Mouse (Mus musculus): ENCODE measurements around the gene 1700018F24Rik.
"Not testable (repeated sequence)": the region's sequence is repeated elsewhere in the genome, so short reads cannot be mapped to it uniquely, and the experiment has no call there.

DNA sequence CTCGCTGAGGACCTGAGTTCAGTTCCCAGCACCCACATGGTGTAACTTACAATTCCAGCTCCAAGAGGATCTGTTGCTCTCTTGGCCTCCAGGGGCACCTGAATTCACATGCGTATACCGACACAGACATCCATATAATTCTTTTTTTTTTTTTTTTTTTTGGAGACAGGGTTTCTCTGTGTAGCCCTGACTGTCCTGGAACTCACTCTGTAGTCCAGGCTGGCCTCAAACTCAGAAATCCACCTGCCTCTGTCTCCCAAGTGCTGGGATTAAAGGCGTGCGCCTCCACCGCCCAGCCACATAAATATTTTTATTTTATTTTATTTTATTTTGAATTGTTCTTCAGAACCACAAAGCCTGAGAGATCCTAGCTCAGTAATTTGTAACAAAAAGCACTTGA lies 40.4 kb downstream of the 1700018F24Rik start:
- TF ChIP-seq CTCF (IDR thresholded peaks at IDR 0.05; ENCODE audit: low read depth, low read length); POLR2A (IDR thresholded peaks at IDR 0.05; ENCODE audit: borderline replicate concordance, low read depth, low read length): not testable (repeated sequence)

Measured in bone marrow macrophage, adult 2 months (primary cell).